Mouse (Mus musculus) ovary, postnatal 14 days (tissue): ENCODE measurements around the gene Nprl3.
"Not testable (repeated sequence)": the region's sequence is repeated elsewhere in the genome, so short reads cannot be mapped to it uniquely, and the experiment has no call there.

Experiments
- DNase-seq: peaks from one replicate; pipeline ENCODE4 v3.0.0; 2022; ENCODE audit warnings: low spot score

Gene Nprl3

DNA sequence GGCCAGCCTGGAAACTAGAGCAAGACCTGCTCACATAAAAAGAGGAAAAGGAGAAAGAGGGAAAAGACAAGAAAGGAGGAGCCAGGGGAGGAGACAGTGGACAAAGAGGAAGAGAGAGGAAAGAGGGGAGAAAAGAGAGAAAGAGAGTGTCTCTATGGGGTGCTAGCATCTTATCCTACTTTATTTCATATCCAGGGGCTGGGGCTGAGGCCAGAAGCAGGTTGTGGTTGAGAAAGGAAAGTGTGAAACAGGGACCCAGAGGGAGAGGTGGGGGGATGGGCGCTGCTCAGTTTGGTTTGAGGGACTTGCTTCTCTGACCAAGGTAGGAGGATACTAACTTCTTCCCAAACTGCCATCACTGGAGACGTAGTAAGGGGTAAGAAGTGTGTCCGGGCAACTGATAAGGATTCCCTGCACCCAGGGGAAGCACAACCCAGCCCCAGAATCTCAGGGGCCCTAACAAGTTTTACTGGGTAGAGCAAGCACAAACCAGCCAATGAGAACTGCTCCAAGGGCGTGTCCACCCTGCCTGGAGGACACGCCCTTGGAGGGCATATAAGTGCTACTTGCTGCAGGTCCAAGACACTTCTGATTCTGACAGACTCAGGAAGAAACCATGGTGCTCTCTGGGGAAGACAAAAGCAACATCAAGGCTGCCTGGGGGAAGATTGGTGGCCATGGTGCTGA, 15.7 kb upstream of the Nprl3 start, which contains the start of gene Hba-a1:
Gene Hba-a1 (plus strand): TSS at position 421 of the 687 bp plus-strand sequence.
- DNase-seq = not testable (repeated sequence)

DNA sequence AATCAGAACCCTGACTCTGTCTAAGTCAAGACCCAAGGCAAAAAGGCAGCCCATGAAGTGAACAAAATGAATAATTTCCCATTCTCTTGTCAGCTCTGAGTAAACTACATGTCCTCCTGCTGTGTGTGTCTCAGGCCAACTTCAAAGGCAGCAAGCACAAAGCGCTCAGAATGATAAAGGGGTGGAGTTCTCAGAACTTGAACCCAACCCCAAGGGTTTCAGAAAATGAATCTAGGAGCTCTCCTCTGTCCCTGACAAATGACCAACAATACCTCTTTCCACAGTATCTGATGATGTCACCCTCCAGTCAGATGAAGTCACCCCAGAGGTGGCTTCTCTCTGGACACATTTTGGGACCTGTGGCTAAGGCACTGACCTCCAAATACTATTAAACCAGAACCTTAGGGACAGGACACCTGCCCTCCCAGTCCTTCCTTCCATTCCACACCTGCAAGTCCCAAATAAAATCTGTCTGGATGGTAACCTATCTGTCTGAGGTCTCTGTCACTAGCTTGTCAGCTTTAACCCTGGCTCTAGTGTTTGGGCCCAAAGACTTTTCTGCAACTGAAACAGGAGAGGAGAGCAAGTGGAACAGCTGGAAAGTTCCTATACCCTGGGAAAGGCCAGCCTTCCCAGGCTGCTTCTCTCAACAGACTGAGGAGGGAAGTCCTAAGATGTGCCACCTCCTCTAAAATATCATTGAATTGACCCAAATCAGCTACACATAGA, 14.1 kb upstream of the Nprl3 start:
- DNase-seq = no peak

DNA sequence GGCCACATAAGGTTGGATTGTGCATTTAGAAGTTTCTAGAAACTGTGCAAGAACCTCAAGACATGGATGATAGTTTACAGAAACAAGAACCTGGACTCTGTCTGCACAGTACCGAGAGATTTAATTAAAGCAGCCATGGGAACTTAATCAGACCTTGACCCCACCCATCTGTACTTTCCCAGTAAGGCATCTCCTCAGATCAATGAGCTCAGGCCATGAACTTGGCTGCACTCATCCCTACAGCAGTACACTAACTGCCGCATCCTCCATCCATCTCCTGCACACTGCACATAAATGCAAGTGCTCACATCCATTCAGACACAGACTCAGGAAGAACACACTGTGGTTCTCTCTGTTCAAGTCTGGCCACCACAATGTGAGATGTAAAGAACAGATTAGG, 13.1 kb upstream of the Nprl3 start:
- DNase-seq = no peak

DNA sequence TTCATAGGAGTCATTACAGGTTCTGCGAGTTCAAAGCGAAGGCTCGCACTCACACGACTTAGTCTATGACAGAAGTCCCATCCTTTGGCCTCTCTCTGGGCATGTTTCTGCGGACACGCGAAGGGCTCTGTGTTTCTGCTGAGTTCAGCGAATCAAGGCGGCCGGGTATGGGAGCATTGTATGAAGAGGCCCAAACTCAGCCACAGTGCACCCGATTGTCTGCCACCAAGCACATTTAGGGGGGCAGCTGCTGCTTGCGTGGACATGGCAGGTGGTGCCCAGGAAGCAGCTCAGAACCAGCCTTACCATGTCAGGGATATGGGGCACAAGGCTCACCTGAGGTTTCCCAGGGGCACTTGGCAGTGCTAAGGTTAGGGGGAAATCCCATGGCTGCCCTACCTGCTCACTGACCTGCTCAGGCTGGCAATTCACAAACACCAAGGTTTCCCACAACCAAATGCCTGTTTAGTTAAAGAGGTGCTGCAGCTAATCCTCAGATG, 11.0 kb upstream of the Nprl3 start:
- no peak for DNase-seq

DNA sequence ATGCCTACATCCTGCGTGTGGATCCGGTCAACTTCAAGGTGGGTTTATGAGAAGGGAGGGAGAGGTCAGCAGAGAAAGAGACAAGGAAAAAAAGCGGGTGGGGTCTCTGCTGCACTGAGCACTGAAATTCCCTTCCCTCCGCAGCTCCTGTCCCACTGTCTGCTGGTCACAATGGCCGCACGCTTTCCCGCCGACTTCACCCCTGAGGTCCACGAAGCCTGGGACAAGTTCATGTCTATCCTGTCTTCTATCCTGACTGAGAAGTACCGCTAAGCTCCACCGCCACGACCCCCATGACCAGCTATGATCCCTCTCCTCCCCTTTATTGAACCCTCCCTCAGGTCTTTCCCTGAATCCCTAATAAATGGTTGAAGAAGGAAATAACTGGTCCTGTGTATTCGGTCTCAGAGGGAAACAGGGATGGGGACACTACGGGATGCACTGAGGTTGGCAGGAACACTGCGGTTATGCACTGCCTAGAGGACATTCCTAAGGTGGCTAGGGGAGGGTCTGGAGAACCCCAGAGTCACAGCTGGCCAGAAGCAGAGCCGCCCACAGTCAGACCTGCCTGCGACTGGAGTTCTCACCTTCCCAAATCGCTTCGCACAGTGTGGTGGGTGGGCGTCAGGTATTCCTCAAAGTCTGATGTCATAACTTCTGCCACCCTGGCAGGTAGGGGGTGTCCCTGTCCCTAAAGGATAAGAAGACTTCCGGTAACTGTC, 10.4 kb upstream of the Nprl3 start:
- DNase-seq = no peak

DNA sequence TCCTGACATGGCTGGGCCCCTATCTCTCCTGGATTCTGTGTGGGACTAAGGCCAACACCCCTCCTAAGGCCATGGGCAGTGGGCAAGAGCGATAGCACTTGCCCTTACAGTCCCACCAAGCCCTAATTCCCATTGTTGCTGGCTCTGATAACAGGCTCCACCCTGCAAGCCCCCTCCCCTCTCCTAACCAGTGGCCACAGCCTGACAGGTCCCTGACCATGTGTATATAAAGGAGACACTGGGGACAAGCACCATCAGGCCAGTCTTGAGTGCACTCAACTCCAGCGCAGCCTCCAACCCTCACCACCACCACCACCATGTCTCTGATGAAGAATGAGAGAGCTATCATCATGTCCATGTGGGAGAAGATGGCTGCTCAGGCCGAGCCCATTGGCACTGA, 8.8 kb upstream of the Nprl3 start, which contains the start of gene Hba-x:
Gene Hba-x (plus strand): TSS at position 54 of the 400 bp plus-strand sequence.
- DNase-seq = no peak

DNA sequence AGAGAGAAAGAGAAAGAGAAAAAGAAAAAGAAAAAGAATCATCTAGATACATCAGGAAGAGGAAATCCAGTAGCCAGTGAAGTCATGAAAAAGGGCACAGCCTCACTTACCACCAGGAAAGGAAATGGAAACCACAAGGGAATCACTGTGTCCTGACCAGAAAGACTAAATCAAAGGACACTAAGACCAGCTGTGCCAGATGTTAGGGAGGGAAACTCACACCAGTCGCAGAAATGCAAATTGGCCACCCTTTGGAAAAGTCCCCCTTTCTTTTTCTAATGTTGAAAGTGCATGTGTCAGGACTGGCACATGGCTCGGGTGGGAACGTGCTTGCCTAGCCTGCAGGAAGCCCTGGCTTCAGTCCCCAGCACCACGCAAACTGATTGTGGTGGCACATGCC, 3.7 kb upstream of the Nprl3 start:
- DNase-seq = no peak

DNA sequence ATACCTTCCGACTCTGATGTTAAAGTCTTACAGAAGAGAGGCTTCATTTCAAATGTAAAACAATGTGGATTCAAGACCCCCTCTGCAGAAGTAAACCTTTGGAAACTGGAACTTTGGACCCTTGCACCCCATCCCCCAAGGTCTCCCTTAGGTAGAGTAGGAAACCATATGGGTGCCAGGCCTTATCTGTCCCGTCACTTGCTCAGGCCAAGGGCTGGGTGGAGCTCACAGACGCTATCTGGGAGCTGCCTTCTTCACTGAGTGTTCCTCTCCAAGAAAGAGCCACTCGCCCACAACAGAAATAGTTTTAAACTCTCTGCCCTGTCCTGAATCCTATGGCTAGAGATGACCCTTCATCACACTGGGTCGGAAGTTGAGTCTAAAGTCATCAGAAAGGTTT, 1.4 kb upstream of the Nprl3 start:
- no peak for DNase-seq

DNA sequence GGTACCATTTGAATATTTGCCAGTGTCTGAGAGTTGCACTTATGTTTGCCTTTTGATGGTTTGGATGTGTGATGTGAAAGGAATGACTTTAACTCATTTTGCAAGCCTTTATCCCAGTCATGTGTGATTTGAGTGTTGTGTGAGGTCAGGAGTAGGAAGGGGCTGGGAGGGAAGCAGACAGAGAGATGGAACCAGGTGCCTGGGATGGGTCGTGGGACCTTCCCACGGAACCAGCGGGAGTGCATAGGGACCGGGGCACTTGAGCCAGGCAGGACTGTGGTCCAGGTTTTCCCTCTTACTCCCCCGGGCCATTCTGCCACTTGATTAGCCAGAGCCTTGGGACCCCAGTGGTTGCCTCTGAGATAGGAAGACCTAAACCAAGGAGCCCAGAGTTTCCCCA, 457 bp upstream of the Nprl3 start:
- DNase-seq = no peak

DNA sequence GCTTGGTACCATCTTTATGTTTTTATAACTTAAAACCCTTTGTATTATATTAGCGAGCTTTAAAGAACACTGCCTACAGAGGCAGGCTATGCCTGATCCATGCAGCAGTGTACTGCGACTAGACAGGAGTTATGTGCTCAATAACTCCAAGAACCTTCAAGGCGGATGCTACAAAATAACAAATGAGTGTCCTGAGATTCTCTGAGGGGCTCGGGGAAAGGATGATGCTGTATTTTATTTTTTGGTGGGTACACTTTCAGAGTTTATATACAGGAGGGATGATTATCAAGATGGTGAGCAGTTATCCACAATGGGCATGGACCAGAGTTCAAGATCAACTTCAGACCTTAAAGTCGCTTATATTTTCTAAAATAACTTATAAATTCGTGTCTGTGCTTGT, 731 bp downstream of the Nprl3 start:
- no peak for DNase-seq

DNA sequence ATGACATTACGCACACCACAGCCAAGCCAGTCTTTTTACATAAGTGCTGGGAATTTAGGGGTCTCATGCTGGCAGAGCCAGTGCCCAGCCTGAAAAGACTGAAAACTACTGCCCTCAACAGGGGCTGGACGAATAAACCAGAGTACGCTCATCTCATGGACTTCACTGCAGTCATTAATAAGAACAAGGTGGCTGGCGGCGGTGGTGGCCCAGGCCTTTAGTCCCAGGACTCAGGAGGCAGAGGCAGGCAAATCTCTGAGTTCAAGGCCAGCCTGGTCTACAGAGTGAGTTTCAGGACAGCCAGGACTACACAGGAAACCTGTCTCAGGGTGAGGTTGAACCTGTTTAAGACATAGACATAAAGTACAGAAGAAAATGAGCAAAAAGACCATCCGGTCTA, 1.3 kb downstream of the Nprl3 start:
- DNase-seq = no peak

DNA sequence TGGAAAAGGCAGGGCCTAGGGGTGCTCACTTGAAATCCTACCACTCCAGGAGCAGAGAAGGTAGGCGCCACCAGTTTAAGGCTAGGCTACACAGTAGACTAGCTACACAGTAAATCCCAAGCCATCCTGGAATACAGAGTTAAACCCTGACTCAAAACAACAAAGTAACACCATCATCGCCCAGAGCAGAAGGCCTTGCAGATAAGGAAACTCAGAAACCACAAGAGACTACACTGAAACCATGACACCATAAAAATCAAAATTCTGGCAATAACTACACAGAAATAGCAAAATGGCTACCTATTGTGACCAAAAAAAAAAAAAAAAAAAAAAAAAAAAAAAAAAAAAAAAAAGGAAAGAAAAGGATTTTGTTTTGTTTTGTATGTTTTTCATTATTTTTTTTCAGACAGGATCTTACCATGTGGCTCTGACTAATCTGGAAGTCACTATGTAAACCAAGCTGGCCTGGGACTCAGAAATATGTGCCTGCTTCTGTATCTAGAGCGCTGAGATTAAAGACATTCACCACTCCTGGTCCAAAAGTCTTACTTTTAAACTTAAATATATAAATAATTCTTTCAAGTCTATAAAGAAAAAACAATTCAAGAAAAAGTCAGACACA, 2.3 kb downstream of the Nprl3 start:
- DNase-seq = no peak

DNA sequence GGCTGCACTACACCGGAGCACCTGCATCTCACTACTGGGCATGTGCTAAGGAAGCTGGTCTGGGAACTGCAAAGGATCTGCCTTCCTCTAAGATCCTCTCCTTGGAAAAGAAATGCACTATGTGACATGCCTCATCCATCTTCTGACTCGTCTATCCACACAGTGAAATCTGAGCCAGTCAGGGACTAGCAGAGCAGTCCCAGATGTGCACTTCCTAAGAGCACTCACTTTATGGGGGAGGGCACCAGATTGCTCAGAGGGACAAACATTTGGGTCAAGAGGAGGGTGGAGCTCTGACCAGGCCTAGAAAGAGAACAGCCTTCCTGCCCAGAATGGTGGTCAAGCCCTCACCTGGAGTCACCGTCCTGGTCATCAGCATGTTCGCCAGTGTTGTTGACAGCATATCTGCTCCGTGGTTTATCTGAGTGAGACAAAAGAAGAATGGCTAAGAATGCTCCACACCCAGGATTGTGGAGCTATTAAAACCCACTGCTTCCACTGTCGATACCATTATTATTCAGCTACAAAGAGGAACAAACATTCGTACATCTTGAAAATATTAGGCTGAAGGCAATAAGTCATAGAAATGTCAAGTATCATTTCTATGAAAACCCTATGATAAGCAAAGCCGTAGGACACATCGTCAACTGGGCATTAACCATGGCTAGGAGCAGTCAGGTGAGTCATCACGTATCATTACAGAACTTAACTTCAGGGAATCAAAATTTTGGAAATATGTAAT, 4.7 kb downstream of the Nprl3 start:
- no peak for DNase-seq

DNA sequence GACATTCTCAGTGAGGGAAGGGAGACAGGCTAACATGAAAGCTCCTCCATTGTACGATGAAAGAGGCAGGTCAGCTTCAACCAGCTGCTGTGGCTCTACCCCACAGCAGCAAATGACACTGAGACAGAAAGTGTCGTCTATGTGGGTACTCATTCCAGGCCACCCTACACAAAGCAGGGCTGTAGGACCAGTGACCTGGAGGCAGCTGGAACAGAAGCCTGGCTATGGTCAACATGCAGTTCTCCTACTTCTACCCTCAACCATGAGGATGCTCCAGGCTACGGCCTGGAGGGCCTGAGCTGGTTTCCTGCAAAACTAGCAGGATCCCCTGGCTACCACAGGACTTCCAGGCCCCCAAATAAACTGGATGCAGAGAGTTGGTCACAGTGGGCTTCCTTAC, 10.9 kb downstream of the Nprl3 start:
- no peak for DNase-seq

DNA sequence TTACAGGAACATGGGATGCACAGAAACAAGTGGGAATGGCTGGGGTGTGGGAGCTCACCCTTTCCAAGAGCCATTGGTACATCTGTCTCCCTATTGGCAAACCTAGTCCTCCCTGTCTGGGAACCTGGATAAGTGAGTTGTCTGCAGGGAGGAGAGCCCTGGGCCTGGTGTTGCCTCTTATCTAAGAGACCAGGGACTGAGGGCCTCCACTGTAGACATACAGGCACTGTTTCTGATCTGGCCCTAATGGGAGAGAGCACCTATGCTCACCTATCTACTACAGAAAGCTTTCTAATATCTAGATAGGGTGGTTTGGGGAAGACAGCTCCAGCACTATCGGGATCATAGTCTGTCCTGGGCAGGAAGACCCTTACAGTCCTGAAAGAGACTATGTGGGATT, 11.4 kb downstream of the Nprl3 start:
- DNase-seq = no peak

DNA sequence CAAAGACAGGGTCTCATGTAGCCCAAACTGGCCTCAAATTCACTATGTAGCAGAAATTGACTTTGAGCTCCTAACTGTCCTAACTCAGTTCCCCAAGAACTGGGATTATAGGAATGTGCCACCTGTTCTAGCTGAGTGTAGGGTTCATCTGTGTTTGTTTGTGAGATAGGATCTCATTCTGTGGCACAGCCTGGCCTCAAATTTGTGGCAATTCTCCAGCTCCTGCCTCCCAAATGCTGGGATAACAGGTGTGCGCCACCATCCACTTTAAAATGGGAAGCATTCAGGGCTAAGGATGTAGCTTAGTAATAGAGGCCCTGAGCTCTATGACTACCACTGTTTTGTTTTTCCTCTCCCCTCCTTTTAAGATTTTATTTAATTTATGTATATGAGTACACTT, 14.4 kb downstream of the Nprl3 start:
- DNase-seq = no peak

DNA sequence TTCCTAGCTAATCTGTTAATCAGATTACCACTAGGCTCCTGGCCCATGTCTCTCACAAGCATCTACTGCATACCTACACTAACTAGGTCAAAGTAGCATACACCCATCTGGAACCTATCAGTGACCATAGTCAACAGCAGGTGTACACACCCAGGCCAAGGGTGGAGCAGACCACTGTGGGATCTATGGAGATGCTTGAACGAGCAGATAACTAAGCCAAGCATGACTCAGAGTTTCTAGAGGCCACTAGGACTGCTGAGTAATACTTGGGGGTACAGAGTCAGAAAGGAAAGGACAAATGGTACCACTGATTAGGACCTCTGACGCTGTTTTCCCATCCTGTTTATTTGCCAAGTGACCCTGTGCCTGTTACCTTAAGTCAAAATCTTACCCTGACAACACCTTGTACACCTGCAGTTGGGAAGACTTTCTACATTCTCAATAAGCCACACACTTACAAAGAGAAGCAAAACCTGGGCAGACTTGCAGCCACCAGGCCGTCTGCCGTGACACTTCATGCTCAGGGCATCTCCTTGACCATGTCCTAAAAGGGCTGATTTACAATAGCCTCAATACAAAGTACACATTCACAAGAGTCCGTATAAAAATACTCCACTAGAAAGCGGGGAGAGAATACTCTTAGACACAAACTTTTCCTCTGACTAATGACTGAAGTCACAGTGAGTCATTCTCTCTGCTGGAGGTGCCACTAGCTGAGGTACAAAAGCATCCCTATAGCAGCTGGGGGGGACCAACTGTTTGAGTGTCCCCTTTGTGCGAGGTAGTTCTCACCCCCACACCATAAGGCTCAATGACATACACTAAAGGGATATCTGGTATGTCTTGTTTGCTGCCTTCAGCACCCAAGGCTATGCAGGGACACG, 16.4 kb downstream of the Nprl3 start:
- no peak for DNase-seq

DNA sequence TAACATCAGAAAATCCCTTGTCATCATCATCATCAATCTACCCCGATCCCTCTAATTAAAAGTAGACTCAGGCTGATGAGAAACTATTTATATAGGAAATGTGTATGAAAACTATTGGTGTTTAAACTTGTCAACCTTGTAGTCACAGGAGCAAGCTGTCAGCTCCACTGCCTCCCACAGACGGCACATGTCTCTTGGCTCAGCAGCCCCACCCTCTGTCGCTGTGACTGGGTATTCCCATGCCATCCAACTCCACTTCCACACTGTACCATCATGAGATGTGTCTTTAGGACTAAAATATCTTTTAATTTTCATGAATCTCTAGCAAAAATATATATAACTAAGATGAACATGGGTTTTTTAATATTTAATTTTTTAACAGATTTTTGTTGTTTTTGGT, 19.2 kb downstream of the Nprl3 start:
- no peak for DNase-seq

DNA sequence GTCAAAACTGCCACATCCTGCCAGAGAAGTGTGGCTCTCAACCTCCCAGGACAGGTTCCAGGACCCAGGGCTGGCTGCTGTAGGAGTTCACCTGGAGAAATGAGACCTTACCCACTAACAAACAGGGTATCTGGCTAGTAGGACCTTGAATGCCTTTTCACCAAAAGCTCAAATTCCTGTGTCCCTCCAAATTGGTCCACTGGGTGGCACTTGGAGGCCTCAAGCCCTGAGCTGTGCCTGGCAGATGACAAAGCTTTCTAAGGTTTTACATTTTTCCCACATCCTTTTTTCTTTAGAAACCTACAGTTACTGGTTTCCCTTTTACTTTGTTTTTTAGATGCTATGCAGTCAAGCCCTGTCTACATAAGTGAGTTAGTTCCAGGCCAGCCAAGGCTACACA, 20.4 kb downstream of the Nprl3 start:
- no peak for DNase-seq

DNA sequence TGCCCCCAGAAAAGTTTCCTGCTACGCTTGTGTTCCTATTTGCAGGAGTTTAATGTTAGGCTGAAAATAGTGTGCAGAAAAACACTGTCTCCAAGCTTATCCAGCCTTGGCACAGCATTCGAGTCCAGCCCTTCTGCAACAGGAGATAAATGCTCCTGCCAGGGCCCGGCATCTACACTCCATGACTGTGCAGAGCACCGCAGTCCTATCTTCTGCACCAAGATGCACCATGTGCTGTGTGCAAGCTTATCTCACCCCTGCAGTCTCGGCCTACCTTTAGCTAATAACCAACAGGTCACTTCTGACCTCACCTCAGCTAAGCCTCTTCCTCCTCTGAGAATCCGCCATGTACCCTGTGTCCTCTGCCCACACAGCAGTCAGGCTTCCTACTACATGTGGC, 21.9 kb downstream of the Nprl3 start:
- DNase-seq = no peak

DNA sequence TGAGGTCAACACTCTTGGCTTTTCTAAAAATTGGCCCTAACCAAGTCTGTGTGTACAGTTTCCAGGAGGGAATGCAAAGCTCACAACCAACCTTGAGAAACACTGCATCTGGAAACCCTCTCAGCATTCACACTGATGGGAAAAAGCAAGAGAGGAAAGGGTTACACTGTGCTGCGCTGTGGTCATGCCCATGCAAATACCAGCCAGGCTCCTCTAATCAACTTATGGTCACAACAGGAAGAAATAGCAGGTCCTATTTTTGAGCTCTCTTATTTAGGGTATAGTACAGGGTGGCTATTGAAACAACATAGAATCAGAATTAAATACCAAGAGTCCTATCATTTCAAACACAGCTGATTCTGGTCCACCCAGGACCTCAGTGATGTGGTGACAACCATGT, 22.9 kb downstream of the Nprl3 start:
- no peak for DNase-seq
